Mouse (Mus musculus): ENCODE measurements around the gene Hist1h2ac.
"Not testable (repeated sequence)": the region's sequence is repeated elsewhere in the genome, so short reads cannot be mapped to it uniquely, and the experiment has no call there.

The Hist1h2ac gene

GRCm38 (mm10) chr13:23700786-23701520, 17.2 kb upstream of the Hist1h2ac start:
- peak; percentile 86 for DNase-seq (ENCODE audit: low read depth, low spot score)

- no peak for DNase-seq (ENCODE audit: low read depth, low spot score)
Measured at GRCm38 (mm10) chr13:23699767-23700166, 16.0 kb upstream of the Hist1h2ac start.

- DNase-seq (ENCODE audit: low read depth, low spot score) = no peak
Measured at GRCm38 (mm10) chr13:23698996-23699395, 15.2 kb upstream of the Hist1h2ac start.

GRCm38 (mm10) chr13:23698300-23698693, 14.5 kb upstream of the Hist1h2ac start, which contains the start of gene Hist1h4c:
Gene Hist1h4c, minus strand, starts transcription at chr13:23698454.
- DNase-seq (ENCODE audit: low read depth, low spot score) = peak; percentile 100

- DNase-seq (ENCODE audit: low read depth, low spot score) = peak; percentile 82
Measured at GRCm38 (mm10) chr13:23697491-23698299, 13.9 kb upstream of the Hist1h2ac start.

- no peak for DNase-seq (ENCODE audit: low read depth, low spot score)
Measured at GRCm38 (mm10) chr13:23696061-23696474, 12.3 kb upstream of the Hist1h2ac start.

GRCm38 (mm10) chr13:23695514-23695913, 11.8 kb upstream of the Hist1h2ac start, which contains the start of gene Hist1h1t:
Gene Hist1h1t, plus strand, starts transcription at chr13:23695814.
- DNase-seq (ENCODE audit: low read depth, low spot score) = no peak

GRCm38 (mm10) chr13:23694956-23695355, 11.2 kb upstream of the Hist1h2ac start:
- DNase-seq (ENCODE audit: low read depth, low spot score) = no peak

GRCm38 (mm10) chr13:23693856-23694440, 10.2 kb upstream of the Hist1h2ac start:
- DNase-seq (ENCODE audit: low read depth, low spot score) = no peak

- DNase-seq (ENCODE audit: low read depth, low spot score) = no peak
Measured at GRCm38 (mm10) chr13:23689459-23689858, 5.7 kb upstream of the Hist1h2ac start.

- DNase-seq (ENCODE audit: low read depth, low spot score) = no peak
Measured at GRCm38 (mm10) chr13:23688956-23689355, 5.2 kb upstream of the Hist1h2ac start.

GRCm38 (mm10) chr13:23687907-23688306, 4.2 kb upstream of the Hist1h2ac start:
- DNase-seq (ENCODE audit: low read depth, low spot score) = no peak

GRCm38 (mm10) chr13:23687181-23687580, 3.4 kb upstream of the Hist1h2ac start:
- no peak for DNase-seq (ENCODE audit: low read depth, low spot score)

GRCm38 (mm10) chr13:23685966-23686365, 2.2 kb upstream of the Hist1h2ac start:
- peak; percentile 49 for DNase-seq (ENCODE audit: low read depth, low spot score)

GRCm38 (mm10) chr13:23685121-23685861, 1.5 kb upstream of the Hist1h2ac start:
- DNase-seq (ENCODE audit: low read depth, low spot score) = peak; percentile 49

GRCm38 (mm10) chr13:23684295-23684945, 672 bp upstream of the Hist1h2ac start:
- peak; percentile 90 for DNase-seq (ENCODE audit: low read depth, low spot score)

GRCm38 (mm10) chr13:23682947-23683754, 597 bp downstream of the Hist1h2ac start:
- not testable (repeated sequence) for DNase-seq (ENCODE audit: low read depth, low spot score)

GRCm38 (mm10) chr13:23682623-23682946, 1.2 kb downstream of the Hist1h2ac start:
- DNase-seq (ENCODE audit: low read depth, low spot score) = no peak

GRCm38 (mm10) chr13:23681990-23682582, 1.7 kb downstream of the Hist1h2ac start:
- DNase-seq (ENCODE audit: low read depth, low spot score) = no peak

- DNase-seq (ENCODE audit: low read depth, low spot score) = no peak
Measured at GRCm38 (mm10) chr13:23662536-23662935, 21.2 kb downstream of the Hist1h2ac start.
